Mouse (Mus musculus) frontal cortex, postnatal 14 days (tissue): ENCODE measurements at regions not wholly inside any gene's neighbourhood (a gene's known extent, or its start where the extent isn't known, plus 50 kb on each side); places are given as distances from the start of the nearest gene placed in this dataset.

Experiments used
- DNase-seq, 2 experiments: peaks; one replicate each; pipeline ENCODE4 v3.0.0; 2022; ENCODE audit warnings: low spot score in 2 of 2

DNA sequence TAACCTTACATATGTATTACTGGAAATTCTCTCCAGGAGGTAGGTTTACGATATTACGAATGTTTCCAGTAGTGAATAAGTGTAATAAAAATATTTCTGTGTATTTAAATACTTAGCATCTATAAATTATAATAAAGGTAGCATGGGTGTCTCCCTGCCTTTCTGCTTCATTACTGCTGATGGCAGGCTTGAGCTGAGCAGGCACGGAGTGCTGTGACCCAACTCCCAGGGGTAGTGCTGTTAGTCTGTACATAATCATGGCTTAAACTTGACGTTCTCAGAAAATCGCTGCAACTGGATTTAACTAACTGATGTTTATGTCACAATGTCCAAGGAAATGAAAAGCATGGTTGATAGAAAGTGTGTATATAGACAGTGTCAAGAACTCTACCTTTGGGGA is 727.8 kb upstream of the Frg1 start:
- no peak for DNase-seq

GRCm38 (mm10) chr8:42144220-42144619 is 727.3 kb upstream of the Frg1 start:
- no peak for DNase-seq

DNA sequence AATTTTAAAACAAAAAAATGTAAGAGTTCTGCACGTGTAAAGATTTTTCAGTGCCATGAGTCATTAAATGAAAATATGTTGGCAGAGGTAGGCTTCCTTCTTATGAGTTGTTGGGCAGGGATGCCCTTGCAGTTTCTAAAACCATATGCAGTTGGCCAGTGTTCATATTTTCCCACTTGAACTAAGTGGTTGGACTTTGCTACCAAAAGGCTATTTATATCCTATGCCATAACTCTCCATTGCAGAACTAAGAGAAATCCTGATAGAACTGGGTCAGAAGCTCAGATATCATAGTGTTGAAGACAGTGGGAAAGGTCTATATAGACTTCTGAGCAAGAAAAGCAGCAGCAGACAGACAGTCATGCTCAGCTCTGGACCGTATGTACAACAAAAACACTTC is 690.7 kb upstream of the Frg1 start:
- no peak for DNase-seq

GRCm38 (mm10) chr8:42069314-42069713 is 652.4 kb upstream of the Frg1 start:
- no peak for DNase-seq

GRCm38 (mm10) chr8:42043526-42043925 is 626.7 kb upstream of the Frg1 start:
- no peak for DNase-seq

- no peak for DNase-seq
Observed at GRCm38 (mm10) chr8:42039245-42039644, 622.4 kb upstream of the Frg1 start.

GRCm38 (mm10) chr8:42026934-42027333 is 610.1 kb upstream of the Frg1 start:
- DNase-seq: no peak

DNA sequence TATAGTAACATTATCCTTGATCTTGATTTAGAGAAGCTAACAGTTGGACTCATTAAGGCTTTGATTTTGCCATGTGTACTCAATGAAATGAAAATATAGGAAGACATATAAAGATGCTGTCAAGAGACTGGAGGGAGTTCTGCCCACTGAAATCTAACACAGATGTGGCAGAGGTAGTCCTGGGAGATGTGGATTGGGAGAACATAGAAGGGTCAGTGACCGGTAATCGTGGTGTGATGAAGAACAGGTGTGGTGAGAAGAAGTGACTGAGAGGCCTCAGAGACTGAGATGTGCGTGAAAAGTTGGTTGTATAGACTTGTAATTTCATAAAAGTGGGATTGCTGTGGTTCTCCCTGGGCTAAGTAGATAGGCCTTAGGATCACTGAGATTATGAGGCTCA is 600.9 kb upstream of the Frg1 start:
- DNase-seq: no peak

GRCm38 (mm10) chr8:42003170-42003569 is 586.3 kb upstream of the Frg1 start:
- DNase-seq: no peak

DNA sequence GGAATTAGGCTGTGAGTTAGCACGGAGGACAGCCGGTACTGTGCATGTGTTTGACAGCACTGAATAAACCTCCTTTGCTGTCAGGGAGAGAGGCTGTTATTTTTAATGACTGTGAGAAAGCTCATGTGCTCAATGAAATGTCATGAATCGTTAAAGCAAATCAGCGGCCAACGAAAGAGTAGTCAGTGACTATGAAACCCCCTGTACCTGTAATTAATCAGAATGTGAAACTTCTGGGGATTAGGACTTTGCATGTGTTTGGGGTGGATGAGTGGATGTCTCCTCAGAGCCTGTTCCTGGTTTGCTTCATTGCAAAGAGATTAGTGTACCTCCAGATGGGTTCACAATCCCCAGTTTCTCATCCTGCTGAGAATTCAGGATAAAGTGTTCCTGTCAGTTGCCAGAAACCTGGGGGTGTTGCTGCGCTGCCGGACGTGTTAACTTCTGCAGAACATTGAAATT is 572.2 kb upstream of the Frg1 start:
- DNase-seq: no peak

- no peak for DNase-seq
Observed at GRCm38 (mm10) chr8:41988216-41988615, 571.3 kb upstream of the Frg1 start.

DNA sequence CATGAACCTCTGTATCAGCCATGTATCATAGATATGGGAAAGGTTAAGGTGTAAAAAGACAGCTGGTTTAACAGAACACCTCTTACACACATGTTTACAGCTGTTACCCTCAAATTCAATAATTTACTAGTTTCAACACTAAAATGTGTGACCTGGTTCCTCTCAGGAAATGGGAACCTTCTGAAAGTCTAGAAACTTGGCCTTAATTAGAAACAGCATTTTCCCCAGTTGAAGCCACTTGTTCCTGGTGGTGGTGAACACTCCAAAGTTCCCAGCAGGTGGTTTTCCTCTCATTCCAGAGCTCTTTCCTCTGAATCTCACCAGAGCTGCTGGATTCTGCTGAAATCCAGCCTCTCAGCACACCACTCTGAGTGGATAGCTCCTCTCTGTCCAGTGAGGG is 570.5 kb upstream of the Frg1 start:
- no peak for DNase-seq

GRCm38 (mm10) chr8:41972416-41972815 is 555.5 kb upstream of the Frg1 start:
- no peak for DNase-seq

- no peak for DNase-seq
Observed at GRCm38 (mm10) chr8:41970536-41970935, 553.7 kb upstream of the Frg1 start.

DNA sequence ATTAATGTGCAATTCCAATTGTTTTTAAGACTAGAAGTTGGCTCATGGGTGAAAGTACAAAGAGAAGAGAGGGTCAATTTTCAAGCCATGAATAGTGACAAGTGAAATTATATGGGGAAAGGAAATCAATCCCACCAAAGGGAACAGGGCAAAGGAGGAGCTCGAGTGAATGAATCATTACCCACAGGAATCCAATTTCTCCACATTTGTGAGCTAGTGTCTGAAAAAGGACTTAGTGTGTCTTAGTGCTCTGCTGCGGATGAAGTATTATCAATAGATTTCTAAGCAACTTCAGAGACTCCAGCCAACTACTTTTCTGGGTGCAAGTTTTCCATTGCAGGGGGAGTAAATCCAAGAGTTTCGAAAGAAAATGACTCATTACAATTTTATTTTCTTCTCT is 552.5 kb upstream of the Frg1 start:
- DNase-seq: no peak

DNA sequence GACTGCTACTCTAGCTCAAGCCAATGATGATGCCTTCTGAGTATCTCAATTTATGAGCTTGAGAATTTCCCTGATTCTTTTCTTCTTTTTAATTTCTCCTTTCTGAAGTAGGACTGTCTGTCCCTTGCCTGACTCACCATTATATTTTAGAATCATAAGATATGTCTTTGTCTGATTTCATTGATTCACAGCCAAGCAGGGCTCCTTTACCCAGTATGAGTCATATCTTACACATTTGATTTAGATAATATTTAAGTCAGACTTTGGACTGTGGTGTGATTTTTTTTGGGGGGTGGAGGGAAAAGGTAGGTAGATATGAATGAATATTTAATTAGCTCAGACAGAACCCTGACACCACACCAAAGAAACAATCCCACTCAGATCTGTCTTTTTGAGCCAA is 547.2 kb upstream of the Frg1 start:
- no peak for DNase-seq

- DNase-seq: no peak
Observed at GRCm38 (mm10) chr8:41956878-41957277, 540.0 kb upstream of the Frg1 start.

- DNase-seq: no peak
Observed at GRCm38 (mm10) chr8:41950736-41951135, 533.9 kb upstream of the Frg1 start.

- no peak for DNase-seq
Observed at GRCm38 (mm10) chr8:41939298-41939697, 522.4 kb upstream of the Frg1 start.

DNA sequence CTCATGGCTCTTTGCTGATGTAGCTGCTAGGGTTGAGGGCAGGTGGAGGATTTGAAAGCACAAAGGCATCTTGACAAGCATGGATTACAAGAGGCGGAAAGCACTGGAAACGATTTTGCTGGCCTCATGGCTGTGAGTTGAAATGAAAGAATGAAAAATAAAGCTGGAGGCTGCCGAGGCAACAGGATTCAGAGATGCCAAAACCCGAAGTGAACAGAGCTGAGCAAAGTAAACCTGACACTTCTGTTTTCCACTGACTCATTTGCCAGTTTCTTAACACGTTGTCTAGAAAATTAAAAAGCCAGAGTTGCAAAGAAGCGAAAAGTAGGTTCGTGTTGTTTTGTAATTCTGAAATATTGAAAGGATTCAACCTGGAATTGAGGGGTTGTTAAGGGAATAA is 504.2 kb upstream of the Frg1 start:
- no peak for DNase-seq

GRCm38 (mm10) chr8:41920536-41920935 is 503.7 kb upstream of the Frg1 start:
- no peak for DNase-seq

GRCm38 (mm10) chr8:41878029-41878748 is 461.3 kb upstream of the Frg1 start:
- no peak for DNase-seq

GRCm38 (mm10) chr8:41869681-41870356 is 452.9 kb upstream of the Frg1 start:
- no peak for DNase-seq

DNA sequence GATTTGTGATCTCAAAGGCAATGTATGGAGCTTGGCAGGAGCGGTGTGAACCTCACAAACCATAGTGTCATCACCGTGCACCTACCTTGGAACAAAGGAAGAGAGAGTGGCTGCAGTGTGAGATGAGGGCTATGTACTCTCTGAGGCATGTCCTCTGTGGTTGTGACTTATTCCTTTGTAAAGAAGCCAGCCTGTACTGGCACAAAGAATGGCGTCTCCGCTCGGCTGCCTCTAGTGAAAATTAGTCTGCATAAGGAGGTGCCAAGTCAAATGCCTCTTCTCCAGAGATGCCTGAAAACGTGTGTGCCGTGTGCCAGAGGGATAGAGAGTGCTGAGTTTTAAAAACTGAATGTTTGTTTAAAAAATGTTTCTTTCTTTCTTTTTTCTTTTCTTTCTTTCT is 444.0 kb upstream of the Frg1 start:
- DNase-seq: no peak
